Mouse (Mus musculus): ENCODE measurements at regions not wholly inside any gene's neighbourhood (a gene's known extent, or its start where the extent isn't known, plus 50 kb on each side); places are given as distances from the start of the nearest gene placed in this dataset.

- ATAC-seq (ENCODE audit: low FRiP score), result no peak
- no peak overlapping the region for H3K9ac ChIP-seq
- WGBS, result 91% methylated on average over 4 of the region's 4 CpGs
- H3K36me3 ChIP-seq, result no peaks in the 10 kb centered on the region
- H3K9me3 ChIP-seq (replicated peaks), result no peaks in the 10 kb centered on the region
- H3K27me3 ChIP-seq, result no peaks in the 10 kb centered on the region
- no peak overlapping the region for H3K4me3 ChIP-seq
- no peak overlapping the region for H3K4me2 ChIP-seq (replicated peaks)
- no peak overlapping the region for H3K27ac ChIP-seq
- H3K4me1 ChIP-seq, result no peaks in the 10 kb centered on the region
These were observed 53.3 kb downstream of the Kif2b start for GRCm38 (mm10) chr11:91524019-91524418.

GRCm38 (mm10) chr11:91479236-91479635 is 98.1 kb downstream of the Kif2b start:
- no peaks in the 10 kb centered on the region for H3K36me3 ChIP-seq
- H3K9me3 ChIP-seq (replicated peaks), result no peaks in the 10 kb centered on the region
- 90% methylated on average over 2 of the region's 2 CpGs for WGBS
- no peaks in the 10 kb centered on the region for H3K27me3 ChIP-seq
- no peak overlapping the region for H3K9ac ChIP-seq
- H3K4me2 ChIP-seq (replicated peaks), result no peak overlapping the region
- H3K27ac ChIP-seq, result no peak overlapping the region
- no peaks in the 10 kb centered on the region for H3K4me1 ChIP-seq
- no peak overlapping the region for H3K4me3 ChIP-seq
- no peak for ATAC-seq (ENCODE audit: low FRiP score)

DNA sequence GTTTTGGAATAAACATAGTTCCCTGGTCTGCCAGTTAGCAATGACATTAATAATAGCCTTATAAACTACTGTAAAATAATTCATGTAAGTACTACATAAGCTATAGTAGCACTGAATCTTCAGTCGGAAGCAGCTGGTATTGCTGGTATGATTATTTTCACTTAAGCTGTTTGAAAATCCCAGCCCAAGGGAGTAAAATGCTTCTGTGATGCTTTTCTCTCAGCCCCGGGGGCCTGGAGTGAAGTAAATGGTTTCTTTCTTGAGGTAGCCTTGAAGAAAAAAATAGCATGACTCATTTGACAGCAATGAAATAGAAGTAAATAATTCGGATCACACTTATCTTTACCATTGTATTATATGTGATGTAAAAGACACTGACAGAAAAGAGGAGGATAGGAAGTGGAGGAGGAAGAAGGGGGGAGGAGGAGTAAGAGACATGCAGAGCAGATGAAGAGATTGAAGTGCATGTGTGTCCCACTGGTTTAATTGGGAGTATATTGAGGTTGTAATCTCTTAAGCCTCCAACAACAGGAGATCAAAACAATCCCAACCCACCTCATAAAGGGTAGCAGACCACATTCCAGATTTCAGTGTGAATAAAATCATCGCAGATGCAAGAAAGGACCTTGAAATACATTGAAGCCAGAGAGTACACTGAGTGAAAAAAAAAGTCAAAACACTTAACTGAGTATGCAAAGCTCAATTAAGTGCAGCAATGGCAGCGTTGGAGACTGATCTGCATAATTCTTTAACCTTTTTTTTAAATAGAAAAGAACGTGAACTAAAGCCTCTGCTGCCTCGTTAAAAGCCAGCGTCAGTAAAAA is 113.6 kb downstream of the Kif2b start:
- Histone ChIP-seq H3K9ac (no peak overlapping the region), H3K4me2 (replicated peaks) (no peak overlapping the region), H3K27me3 (no peaks in the 10 kb centered on the region), H3K9me3 (replicated peaks) (no peaks in the 10 kb centered on the region), H3K4me3 (no peak overlapping the region), H3K36me3 (no peaks in the 10 kb centered on the region), H3K27ac (no peak overlapping the region), H3K4me1 (no peaks in the 10 kb centered on the region)
- no peak for ATAC-seq (ENCODE audit: low FRiP score)
- 64% methylated on average over 8 of the region's 8 CpGs for WGBS

DNA sequence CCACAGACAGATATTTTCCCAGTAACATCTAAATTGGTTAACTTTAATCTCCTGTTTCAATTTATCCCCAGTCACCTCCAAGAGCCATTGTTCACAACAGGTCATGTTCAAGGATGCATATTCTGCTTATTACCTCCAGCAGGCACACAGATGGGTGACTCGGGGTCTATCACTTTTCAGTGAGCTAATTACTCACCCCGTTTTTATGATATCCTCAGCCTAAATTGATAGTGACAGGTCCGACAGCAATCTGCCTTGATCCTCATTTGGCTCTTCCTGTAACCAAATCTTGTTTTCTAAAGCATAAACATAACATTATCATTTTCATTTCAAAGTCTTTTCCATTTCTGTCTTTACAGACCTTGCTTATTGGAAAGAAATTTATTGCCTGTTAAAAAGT is 115.4 kb downstream of the Kif2b start:
- Histone ChIP-seq H3K4me2 (replicated peaks) (no peak overlapping the region), H3K27ac (no peak overlapping the region), H3K4me1 (no peaks in the 10 kb centered on the region), H3K27me3 (no peaks in the 10 kb centered on the region), H3K36me3 (no peaks in the 10 kb centered on the region), H3K9ac (no peak overlapping the region), H3K4me3 (no peak overlapping the region), H3K9me3 (replicated peaks) (no peaks in the 10 kb centered on the region)
- WGBS, result 65% methylated on average over 3 of the region's 3 CpGs
- ATAC-seq (ENCODE audit: low FRiP score), result no peak

DNA sequence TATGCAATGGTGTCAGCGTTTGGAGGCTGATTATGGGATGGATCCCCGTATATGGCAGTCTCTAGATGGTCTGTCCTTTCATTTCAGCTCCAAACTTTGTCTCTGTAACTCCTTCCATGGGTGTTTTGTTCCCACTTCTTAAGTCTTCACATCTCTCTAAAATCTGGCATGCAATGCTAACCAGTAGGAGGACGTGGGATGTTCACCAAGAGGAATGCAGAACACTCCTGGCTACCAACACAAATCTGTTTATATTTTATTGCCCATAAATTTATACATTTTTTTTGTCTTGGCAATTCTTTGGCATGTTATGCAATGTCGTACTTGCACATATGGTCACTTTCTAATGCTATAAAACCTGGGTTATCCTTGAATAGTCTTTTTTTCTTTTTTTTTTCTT is 135.0 kb downstream of the Kif2b start:
- Histone ChIP-seq H3K36me3 (no peaks in the 10 kb centered on the region), H3K9ac (no peak overlapping the region), H3K4me3 (no peak overlapping the region), H3K27me3 (no peaks in the 10 kb centered on the region), H3K4me1 (no peaks in the 10 kb centered on the region), H3K9me3 (replicated peaks) (no peaks in the 10 kb centered on the region), H3K27ac (no peak overlapping the region), H3K4me2 (replicated peaks) (no peak overlapping the region)
- ATAC-seq (ENCODE audit: low FRiP score), result no peak
- WGBS, result 86% methylated on average over 4 of the region's 4 CpGs

DNA sequence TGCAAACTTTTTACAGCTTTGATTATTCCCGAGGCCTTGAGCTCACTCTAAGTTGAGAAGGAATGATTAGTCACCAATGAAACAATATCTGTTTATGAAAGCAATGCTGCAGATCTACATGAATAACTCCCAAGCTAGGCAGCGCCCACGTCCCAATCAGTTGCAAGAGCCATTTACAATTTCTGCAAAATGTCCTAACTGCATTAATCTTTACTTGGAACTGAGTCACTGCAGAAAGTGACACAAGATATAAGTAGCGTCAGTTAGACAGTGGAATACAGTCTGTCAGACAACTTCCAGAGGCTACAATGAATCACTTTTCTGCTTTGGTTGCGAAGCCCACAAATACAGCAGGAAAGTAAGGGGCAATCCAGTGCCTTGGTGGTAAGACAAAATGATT is 145.2 kb downstream of the Kif2b start:
- Histone ChIP-seq H3K4me1 (no peaks in the 10 kb centered on the region), H3K27ac (no peak overlapping the region), H3K9ac (no peak overlapping the region), H3K4me2 (replicated peaks) (no peak overlapping the region), H3K4me3 (no peak overlapping the region), H3K36me3 (no peaks in the 10 kb centered on the region), H3K27me3 (no peaks in the 10 kb centered on the region), H3K9me3 (replicated peaks) (no peaks in the 10 kb centered on the region)
- ATAC-seq (ENCODE audit: low FRiP score), result no peak
- 89% methylated on average over 5 of the region's 5 CpGs for WGBS

DNA sequence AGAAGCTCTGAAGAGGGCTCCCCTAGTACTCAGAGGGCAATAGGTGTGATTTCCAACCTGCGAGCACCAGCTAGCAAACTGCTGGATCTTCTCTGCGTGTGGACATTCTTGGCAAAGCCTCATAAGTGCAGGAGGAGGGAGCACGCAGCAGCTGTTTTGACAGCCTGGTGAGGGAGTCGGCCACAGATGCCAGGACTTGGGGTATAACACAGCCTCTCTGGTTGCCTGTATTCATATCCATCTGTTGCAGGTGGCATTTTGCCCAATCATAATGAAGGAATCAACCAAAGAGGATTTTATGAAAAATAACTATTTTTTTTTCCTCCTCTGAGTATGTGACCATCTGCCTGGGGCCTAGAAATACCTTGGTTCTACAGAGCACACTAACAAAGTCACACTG is 150.6 kb downstream of the Kif2b start:
- no peaks in the 10 kb centered on the region for H3K9me3 ChIP-seq (replicated peaks)
- 75% methylated on average over 4 of the region's 4 CpGs for WGBS
- H3K27ac ChIP-seq, result no peak overlapping the region
- H3K4me2 ChIP-seq (replicated peaks), result no peak overlapping the region
- H3K4me3 ChIP-seq, result no peak overlapping the region
- no peaks in the 10 kb centered on the region for H3K36me3 ChIP-seq
- no peaks in the 10 kb centered on the region for H3K27me3 ChIP-seq
- ATAC-seq (ENCODE audit: low FRiP score), result no peak
- no peaks in the 10 kb centered on the region for H3K4me1 ChIP-seq
- no peak overlapping the region for H3K9ac ChIP-seq

DNA sequence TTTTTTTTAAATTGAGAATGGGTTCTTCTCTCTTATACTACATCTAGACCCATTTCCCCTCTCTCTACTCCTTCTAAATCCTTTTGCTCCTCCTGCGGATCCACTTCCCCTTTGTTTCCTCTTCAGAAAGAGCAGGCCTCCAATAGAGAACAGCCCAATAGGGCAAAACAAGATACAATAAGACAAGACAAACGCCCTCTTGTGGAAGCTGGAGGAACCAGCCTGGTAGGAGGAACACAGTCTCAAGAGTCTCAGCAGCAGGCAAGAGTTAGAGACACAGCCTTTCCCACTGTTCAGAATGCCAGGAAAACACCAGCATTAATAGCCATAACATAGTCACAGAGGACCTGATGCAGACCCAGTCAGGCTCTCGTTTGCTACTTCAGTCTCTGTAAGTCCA is 190.2 kb downstream of the Kif2b start:
- Histone ChIP-seq H3K4me1 (no peaks in the 10 kb centered on the region), H3K9me3 (replicated peaks) (no peaks in the 10 kb centered on the region), H3K4me2 (replicated peaks) (no peak overlapping the region), H3K4me3 (no peak overlapping the region), H3K27ac (no peak overlapping the region), H3K36me3 (no peaks in the 10 kb centered on the region), H3K9ac (no peak overlapping the region), H3K27me3 (no peaks in the 10 kb centered on the region)
- ATAC-seq (ENCODE audit: low FRiP score), result no peak
- 56% methylated on average over 3 of the region's 3 CpGs for WGBS

DNA sequence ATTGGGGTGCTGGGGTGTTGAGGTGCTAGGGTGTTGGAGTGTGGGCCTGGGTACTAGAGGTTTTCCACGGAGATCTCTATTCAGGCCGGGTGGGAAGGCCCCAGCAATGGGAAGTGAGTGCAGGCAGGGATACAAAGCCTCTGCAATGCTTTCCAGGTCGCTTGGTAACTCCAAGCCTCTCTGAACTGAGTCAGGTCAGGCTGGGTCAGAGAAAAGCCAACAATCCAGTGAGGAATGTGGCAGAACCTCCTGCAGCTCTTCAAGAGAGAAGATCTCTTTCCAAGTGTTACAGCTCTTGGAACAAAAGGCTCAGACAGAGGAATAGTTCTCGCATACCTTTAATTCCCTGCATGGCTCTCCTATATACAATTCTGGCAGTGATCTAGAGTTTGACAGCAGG is 220.3 kb downstream of the Kif2b start:
- Histone ChIP-seq H3K27ac (no peak overlapping the region), H3K27me3 (no peaks in the 10 kb centered on the region), H3K4me1 (no peaks in the 10 kb centered on the region), H3K9ac (no peak overlapping the region), H3K4me3 (no peak overlapping the region), H3K36me3 (no peaks in the 10 kb centered on the region), H3K9me3 (replicated peaks) (no peaks in the 10 kb centered on the region), H3K4me2 (replicated peaks) (no peak overlapping the region)
- no peak for ATAC-seq (ENCODE audit: low FRiP score)
- WGBS, result 13% methylated on average over 4 of the region's 4 CpGs

GRCm38 (mm10) chr11:91342629-91343028 is 234.7 kb downstream of the Kif2b start:
- no peak overlapping the region for H3K4me3 ChIP-seq
- H3K4me1 ChIP-seq, result no peaks in the 10 kb centered on the region
- no peak for ATAC-seq (ENCODE audit: low FRiP score)
- H3K36me3 ChIP-seq, result no peaks in the 10 kb centered on the region
- no peak overlapping the region for H3K9ac ChIP-seq
- H3K9me3 ChIP-seq (replicated peaks), result no peaks in the 10 kb centered on the region
- no peak overlapping the region for H3K27ac ChIP-seq
- WGBS, result 30% methylated on average over 1 of the region's 1 CpGs
- H3K4me2 ChIP-seq (replicated peaks), result no peak overlapping the region
- no peaks in the 10 kb centered on the region for H3K27me3 ChIP-seq

- Histone ChIP-seq H3K36me3 (no peaks in the 10 kb centered on the region), H3K9ac (no peak overlapping the region), H3K27me3 (no peaks in the 10 kb centered on the region), H3K4me3 (no peak overlapping the region), H3K4me1 (no peaks in the 10 kb centered on the region), H3K4me2 (replicated peaks) (no peak overlapping the region), H3K27ac (no peak overlapping the region), H3K9me3 (replicated peaks) (no peaks in the 10 kb centered on the region)
- ATAC-seq (ENCODE audit: low FRiP score), result no peak
- 77% methylated on average over 3 of the region's 3 CpGs for WGBS
These were observed 244.3 kb downstream of the Kif2b start for GRCm38 (mm10) chr11:91333056-91333455.

- no peak for ATAC-seq (ENCODE audit: low FRiP score)
- H3K9me3 ChIP-seq (replicated peaks), result no peaks in the 10 kb centered on the region
- WGBS, result 86% methylated on average over 8 of the region's 8 CpGs
- H3K27me3 ChIP-seq, result no peaks in the 10 kb centered on the region
- H3K27ac ChIP-seq, result no peak overlapping the region
- no peaks in the 10 kb centered on the region for H3K4me1 ChIP-seq
- no peak overlapping the region for H3K4me2 ChIP-seq (replicated peaks)
- no peak overlapping the region for H3K9ac ChIP-seq
- H3K4me3 ChIP-seq, result no peak overlapping the region
- no peaks in the 10 kb centered on the region for H3K36me3 ChIP-seq
These were observed 249.8 kb downstream of the Kif2b start for GRCm38 (mm10) chr11:91327543-91327942.

- Histone ChIP-seq H3K27ac (no peak overlapping the region), H3K36me3 (no peaks in the 10 kb centered on the region), H3K4me1 (no peaks in the 10 kb centered on the region), H3K4me3 (no peak overlapping the region), H3K4me2 (replicated peaks) (no peak overlapping the region), H3K27me3 (no peaks in the 10 kb centered on the region), H3K9me3 (replicated peaks) (no peaks in the 10 kb centered on the region), H3K9ac (no peak overlapping the region)
- WGBS, result 51% methylated on average over 3 of the region's 3 CpGs
- no peak for ATAC-seq (ENCODE audit: low FRiP score)
These were observed 267.1 kb downstream of the Kif2b start for GRCm38 (mm10) chr11:91310212-91310742.
